ENCODE assay signal across 8 mouse cellular contexts in genomic region chr3:88142916-88143771, GRCm38 (mm10). TPM values are rescaled to one million over a fixed set of nuclear protein-coding genes. Genes with fewer than 3 reads are reported as not detected.
A peak's percentile ranks its signal among the peaks of the same experiment; 100 is the strongest.
DNase-seq lines count a peak whose midpoint lies in the region; ATAC-seq lines count a peak whose summit lies in the region.

No protein-coding gene starts in this region.

- no peaks in the 10 kb centered on the region; the same call in 1 of the 2 replicates for H3K27me3 ChIP-seq in liver, embryonic 16.5 days (ENCODE audit: control insufficient read depth, insufficient read depth, low read depth, low read length)
- H3K27me3 ChIP-seq in neural tube, embryonic 12.5 days (replicated peaks), result peaks cover 15% of the 10 kb centered on the region

- H3K36me3 ChIP-seq in liver, embryonic 16.5 days (ENCODE audit: control insufficient read depth, insufficient read depth), result no peaks in the 10 kb centered on the region
- no peaks in the 10 kb centered on the region for H3K36me3 ChIP-seq in neural tube, embryonic 12.5 days

- H3K27ac ChIP-seq in liver, embryonic 16.5 days (ENCODE audit: low read length), result peak overlapping the region; percentile 97
- peak overlapping the region; percentile 98 for H3K27ac ChIP-seq in neural tube, embryonic 12.5 days

- DNase-seq in A20 (ENCODE audit: low read depth, low spot score), result peak; percentile 71
- DNase-seq in T-cell, adult 2 months (ENCODE audit: low spot score), result peak; percentile 44
- peak; percentile 61 for DNase-seq in embryo, embryonic 9.5 days (ENCODE audit: extremely low spot score)
- peak; percentile 88 to 89 for DNase-seq in heart, adult 18-20 months
- peak; percentile 80 for DNase-seq in kidney, adult 18-20 months
- peak; percentile 55 for DNase-seq in thymus, postnatal 25 days

- H3K4me2 ChIP-seq in liver, embryonic 16.5 days (ENCODE audit: low read depth, low read length), result peak overlapping the region; percentile 98
- H3K4me2 ChIP-seq in neural tube, embryonic 12.5 days (replicated peaks), result peak overlapping the region; percentile 79

- no peaks in the 10 kb centered on the region for H3K9me3 ChIP-seq in liver, embryonic 16.5 days (replicated peaks; ENCODE audit: control insufficient read depth, low read length)
- no peaks in the 10 kb centered on the region for H3K9me3 ChIP-seq in neural tube, embryonic 12.5 days

- peaks cover 88% of the 10 kb centered on the region for H3K4me1 ChIP-seq in liver, embryonic 16.5 days (ENCODE audit: control insufficient read depth, low read depth, low read length)
- peaks cover 69% of the 10 kb centered on the region for H3K4me1 ChIP-seq in neural tube, embryonic 12.5 days

- peak overlapping the region; percentile 87 for H3K9ac ChIP-seq in liver, embryonic 16.5 days (ENCODE audit: low read depth, low read length)
- peak overlapping the region; percentile 89 for H3K9ac ChIP-seq in neural tube, embryonic 12.5 days

- peak overlapping the region; percentile 86 for H3K4me3 ChIP-seq in liver, embryonic 16.5 days (ENCODE audit: low read depth, low read length)
- peak overlapping the region; percentile 93 for H3K4me3 ChIP-seq in neural tube, embryonic 12.5 days

- under 1% methylated on average over 33 of the region's 33 CpGs for WGBS in liver, embryonic 16.5 days (ENCODE audit: insufficient replicate concordance)
- 1% methylated on average over 33 of the region's 33 CpGs for WGBS in neural tube, embryonic 12.5 days

- peak; percentile 12 for ATAC-seq in liver, embryonic 16.5 days (ENCODE audit: low read depth)
- ATAC-seq in neural tube, embryonic 12.5 days (ENCODE audit: low FRiP score, low read depth), result peak; percentile 13; the same call in 1 of the 2 replicates

RNA-seq across cellular contexts. Expression of gene Mef2d, which starts 1.0 kb away (rescaled TPM):
- total RNA-seq in heart, adult 18-20 months (2021), result 100 to 1,000 TPM; 120 TPM
- polyA plus RNA-seq in liver, embryonic 16.5 days (2015; fragmentation: Nextera tagmentation; extraction: Ambion mirVana), result 5.2 and 7.9 TPM in 2 replicates
- 17.6 and 19.8 TPM in 2 replicates for polyA plus RNA-seq in neural tube, embryonic 12.5 days (2016; fragmentation: Nextera tagmentation; extraction: Ambion mirVana)

Comparison
In these comparisons a context has a peak if more than half of its experiments do, and no peak if none do; other contexts are left out.
1. Peak in every context shown above with its lines: DNase-seq, ATAC-seq, H3K4me3 ChIP-seq and H3K27ac ChIP-seq.